Mouse (Mus musculus): ENCODE data around the gene Defb35. TPM values are rescaled to one million over a fixed set of nuclear protein-coding genes. Genes with fewer than 3 reads are reported as not detected.

Defb35 gene
- polyA plus RNA-seq, 1 experiment from 2014 or later, result not detected

DNA sequence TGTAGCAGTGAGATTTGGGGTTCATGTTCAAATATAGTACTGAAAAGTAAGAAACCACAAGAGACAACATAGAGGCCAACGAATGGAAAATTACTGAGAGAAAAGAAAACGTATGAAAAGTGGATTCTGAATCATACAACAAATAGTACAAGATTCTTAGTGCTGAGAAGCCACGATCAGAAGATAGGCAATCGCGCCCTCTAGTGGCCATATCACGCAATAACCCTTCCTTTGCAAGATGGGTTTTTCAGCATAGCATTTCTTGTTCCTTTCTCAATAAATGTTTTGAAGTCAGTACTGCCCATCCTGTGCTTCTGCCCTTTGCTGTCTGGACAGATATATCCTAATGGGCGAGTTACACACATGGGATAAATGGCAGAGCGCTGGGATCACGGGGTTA is 17.2 kb downstream of the Defb35 start:
- H3K9me3 ChIP-seq (ENCODE audit: control insufficient read depth, low read length), result no peaks in the 10 kb centered on the region
- H3K27ac ChIP-seq (replicated peaks; ENCODE audit: low read depth, low read length), result no peak overlapping the region
- no peak overlapping the region for H3K9ac ChIP-seq (ENCODE audit: low read depth, low read length)
- 5% methylated on average over 9 of the region's 9 CpGs for WGBS
- H3K4me2 ChIP-seq (ENCODE audit: low read depth, low read length), result no peak overlapping the region
- H3K27me3 ChIP-seq (replicated peaks; ENCODE audit: control insufficient read depth, insufficient read depth, low read length), result no peaks in the 10 kb centered on the region
- H3K4me3 ChIP-seq (ENCODE audit: low read depth, low read length), result no peak overlapping the region
- DNase-seq (ENCODE audit: low spot score), result peak; percentile 33
- H3K36me3 ChIP-seq (ENCODE audit: control insufficient read depth, insufficient read depth, low read length), result no peaks in the 10 kb centered on the region
- no peak for ATAC-seq (ENCODE audit: low read depth)
- H3K4me1 ChIP-seq (ENCODE audit: control insufficient read depth, insufficient read depth, low read length), result no peaks in the 10 kb centered on the region

DNA sequence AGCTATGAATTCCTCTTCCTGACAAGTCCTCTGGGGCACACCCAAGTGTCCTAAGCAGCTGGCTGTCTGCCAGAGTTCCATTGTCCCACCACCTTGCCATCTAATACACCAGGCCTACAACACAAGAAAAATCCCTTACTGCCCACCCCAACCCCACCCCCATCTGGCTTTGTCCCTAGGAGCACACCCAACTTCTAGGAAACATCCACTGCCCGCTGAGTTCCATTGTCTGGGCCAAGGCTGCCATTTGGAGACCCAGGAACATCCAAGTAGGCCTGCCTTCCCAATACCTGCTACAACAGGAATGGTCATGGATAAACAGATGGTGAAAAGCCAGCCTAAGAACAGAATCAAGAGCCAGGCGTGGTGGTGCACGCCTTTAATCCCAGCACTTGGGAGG is 18.2 kb downstream of the Defb35 start:
- WGBS, result 86% methylated on average over 3 of the region's 3 CpGs
- H3K36me3 ChIP-seq (ENCODE audit: control insufficient read depth, insufficient read depth, low read length), result no peaks in the 10 kb centered on the region
- no peaks in the 10 kb centered on the region for H3K27me3 ChIP-seq (replicated peaks; ENCODE audit: control insufficient read depth, insufficient read depth, low read length)
- H3K9me3 ChIP-seq (ENCODE audit: control insufficient read depth, low read length), result no peaks in the 10 kb centered on the region
- no peak overlapping the region for H3K4me2 ChIP-seq (ENCODE audit: low read depth, low read length)
- H3K4me1 ChIP-seq (ENCODE audit: control insufficient read depth, insufficient read depth, low read length), result no peaks in the 10 kb centered on the region
- no peak overlapping the region for H3K27ac ChIP-seq (replicated peaks; ENCODE audit: low read depth, low read length)
- ATAC-seq (ENCODE audit: low read depth), result no peak
- H3K9ac ChIP-seq (ENCODE audit: low read depth, low read length), result no peak overlapping the region
- no peak overlapping the region for H3K4me3 ChIP-seq (ENCODE audit: low read depth, low read length)
- no peak for DNase-seq (ENCODE audit: low spot score)

GRCm38 (mm10) chr8:21958414-21958813 is 20.3 kb downstream of the Defb35 start, which contains the start of gene Fam90a1a:
Gene Fam90a1a, plus strand, starts transcription at chr8:21958714.
- Histone ChIP-seq H3K4me3 (ENCODE audit: low read depth, low read length) (no peak within 1 kb of the TSS), H3K36me3 (ENCODE audit: control insufficient read depth, insufficient read depth, low read length) (no peaks in the 10 kb centered on the region), H3K9ac (ENCODE audit: low read depth, low read length) (no peak within 1 kb of the TSS), H3K4me1 (ENCODE audit: control insufficient read depth, insufficient read depth, low read length) (no peaks in the 10 kb centered on the region), H3K4me2 (ENCODE audit: low read depth, low read length) (no peak within 1 kb of the TSS), H3K27ac (replicated peaks; ENCODE audit: low read depth, low read length) (no peak within 1 kb of the TSS), H3K9me3 (ENCODE audit: control insufficient read depth, low read length) (no peaks in the 10 kb centered on the region), H3K27me3 (replicated peaks; ENCODE audit: control insufficient read depth, insufficient read depth, low read length) (no peaks in the 10 kb centered on the region)
- 80% methylated on average over 2 of the region's 2 CpGs for WGBS
- ATAC-seq (ENCODE audit: low read depth) (no peak), DNase-seq (ENCODE audit: low spot score) (no peak)

GRCm38 (mm10) chr8:21966646-21967045 is 28.5 kb downstream of the Defb35 start:
- Histone ChIP-seq H3K9ac (ENCODE audit: low read depth, low read length) (no peak overlapping the region), H3K36me3 (ENCODE audit: control insufficient read depth, insufficient read depth, low read length) (no peaks in the 10 kb centered on the region), H3K27ac (replicated peaks; ENCODE audit: low read depth, low read length) (no peak overlapping the region), H3K4me1 (ENCODE audit: control insufficient read depth, insufficient read depth, low read length) (no peaks in the 10 kb centered on the region), H3K9me3 (ENCODE audit: control insufficient read depth, low read length) (no peaks in the 10 kb centered on the region), H3K4me2 (ENCODE audit: low read depth, low read length) (no peak overlapping the region), H3K4me3 (ENCODE audit: low read depth, low read length) (no peak overlapping the region), H3K27me3 (replicated peaks; ENCODE audit: control insufficient read depth, insufficient read depth, low read length) (no peaks in the 10 kb centered on the region)
- no peak for ATAC-seq (ENCODE audit: low read depth)
- no peak for DNase-seq (ENCODE audit: low spot score)
- 92% methylated on average over 1 of the region's 1 CpGs for WGBS

DNA sequence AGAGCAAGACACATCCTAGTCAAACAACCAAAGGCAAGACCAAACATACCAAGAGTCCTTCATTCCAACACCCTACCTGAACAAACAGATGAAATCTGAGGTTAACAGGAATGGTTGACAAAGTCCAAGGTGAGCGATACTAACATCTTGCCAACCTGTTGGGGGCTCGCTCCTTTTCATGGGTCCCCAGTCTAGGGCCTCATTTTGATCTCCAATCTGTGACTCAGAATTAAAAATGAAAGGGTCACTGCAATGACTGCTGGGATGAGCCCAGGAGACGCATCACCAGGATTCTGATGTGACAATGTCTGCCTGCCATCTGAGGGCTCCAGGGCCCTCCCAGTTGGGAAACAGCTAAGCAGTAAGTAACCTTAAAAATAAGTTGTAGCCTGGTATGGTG is 31.3 kb downstream of the Defb35 start, which contains the start of gene Ccdc70:
Gene Ccdc70, plus strand, starts transcription at position 301 of the 400 bp plus-strand sequence.
- H3K27ac ChIP-seq (replicated peaks; ENCODE audit: low read depth, low read length), result no peak within 1 kb of the TSS
- ATAC-seq (ENCODE audit: low read depth) (no peak), DNase-seq (ENCODE audit: low spot score) (no peak)
- no peaks in the 10 kb centered on the region for H3K27me3 ChIP-seq (replicated peaks; ENCODE audit: control insufficient read depth, insufficient read depth, low read length)
- H3K9me3 ChIP-seq (ENCODE audit: control insufficient read depth, low read length), result no peaks in the 10 kb centered on the region
- no peaks in the 10 kb centered on the region for H3K36me3 ChIP-seq (ENCODE audit: control insufficient read depth, insufficient read depth, low read length)
- H3K4me3 ChIP-seq (ENCODE audit: low read depth, low read length), result no peak within 1 kb of the TSS
- no peak within 1 kb of the TSS for H3K9ac ChIP-seq (ENCODE audit: low read depth, low read length)
- 84% methylated on average over 3 of the region's 3 CpGs for WGBS
- no peak within 1 kb of the TSS for H3K4me2 ChIP-seq (ENCODE audit: low read depth, low read length)
- no peaks in the 10 kb centered on the region for H3K4me1 ChIP-seq (ENCODE audit: control insufficient read depth, insufficient read depth, low read length)

DNA sequence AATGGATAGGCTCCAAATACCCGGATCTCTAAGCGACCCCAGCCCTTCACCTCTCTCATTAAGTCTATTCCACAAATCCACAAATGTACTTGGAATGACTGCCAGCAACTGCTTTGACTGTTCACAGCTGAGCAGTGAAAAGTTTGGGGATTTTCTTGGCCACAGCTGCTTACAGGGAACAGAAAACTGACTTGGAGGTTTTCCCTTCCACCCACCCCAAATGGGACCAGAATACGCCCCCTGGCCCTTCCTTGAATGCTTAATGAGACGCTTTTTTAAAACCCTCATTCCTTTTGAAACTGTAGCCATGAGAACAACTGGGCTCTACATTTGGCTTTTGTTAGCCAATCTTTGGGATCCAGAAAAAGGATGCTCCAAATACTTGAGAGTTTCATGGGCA is 40.0 kb downstream of the Defb35 start:
- Histone ChIP-seq H3K27me3 (replicated peaks; ENCODE audit: control insufficient read depth, insufficient read depth, low read length) (no peaks in the 10 kb centered on the region), H3K4me1 (ENCODE audit: control insufficient read depth, insufficient read depth, low read length) (no peaks in the 10 kb centered on the region), H3K9me3 (ENCODE audit: control insufficient read depth, low read length) (no peaks in the 10 kb centered on the region), H3K36me3 (ENCODE audit: control insufficient read depth, insufficient read depth, low read length) (no peaks in the 10 kb centered on the region), H3K27ac (replicated peaks; ENCODE audit: low read depth, low read length) (no peak overlapping the region), H3K4me3 (ENCODE audit: low read depth, low read length) (no peak overlapping the region), H3K9ac (ENCODE audit: low read depth, low read length) (no peak overlapping the region), H3K4me2 (ENCODE audit: low read depth, low read length) (no peak overlapping the region)
- 51% methylated on average over 4 of the region's 4 CpGs for WGBS
- DNase-seq (ENCODE audit: low spot score), result peak; percentile 7
- ATAC-seq (ENCODE audit: low read depth), result no peak

- no peak overlapping the region for H3K9ac ChIP-seq (ENCODE audit: low read depth, low read length)
- no peaks in the 10 kb centered on the region for H3K27me3 ChIP-seq (replicated peaks; ENCODE audit: control insufficient read depth, insufficient read depth, low read length)
- H3K27ac ChIP-seq (replicated peaks; ENCODE audit: low read depth, low read length), result no peak overlapping the region
- WGBS, result 67% methylated on average over 8 of the region's 8 CpGs
- DNase-seq (ENCODE audit: low spot score), result peak; percentile 11
- no peak for ATAC-seq (ENCODE audit: low read depth)
- H3K4me3 ChIP-seq (ENCODE audit: low read depth, low read length), result no peak overlapping the region
- H3K4me2 ChIP-seq (ENCODE audit: low read depth, low read length), result no peak overlapping the region
- H3K4me1 ChIP-seq (ENCODE audit: control insufficient read depth, insufficient read depth, low read length), result no peaks in the 10 kb centered on the region
- no peaks in the 10 kb centered on the region for H3K36me3 ChIP-seq (ENCODE audit: control insufficient read depth, insufficient read depth, low read length)
- H3K9me3 ChIP-seq (ENCODE audit: control insufficient read depth, low read length), result no peaks in the 10 kb centered on the region
Observed at GRCm38 (mm10) chr8:21981664-21982337, 43.6 kb downstream of the Defb35 start.

Other genes starting within 250 kb of the Defb35 start
- gene AY761184, start 234.7 kb upstream of the Defb35 start, polyA plus RNA-seq (2014; fragmentation: Nextera tagmentation; extraction: Ambion mirVana), result not detected in 2 replicates
- not detected in 2 replicates for gene Defa24, start 203.9 kb upstream of the Defb35 start, polyA plus RNA-seq (2014; fragmentation: Nextera tagmentation; extraction: Ambion mirVana)
- gene Defb50, start 114.8 kb upstream of the Defb35 start, polyA plus RNA-seq (2014; fragmentation: Nextera tagmentation; extraction: Ambion mirVana), result not detected in 2 replicates
- gene Defb2, start 98.4 kb upstream of the Defb35 start, polyA plus RNA-seq (2014; fragmentation: Nextera tagmentation; extraction: Ambion mirVana), result not detected in 2 replicates
- not detected in 2 replicates for gene Defb10, start 79.5 kb upstream of the Defb35 start, polyA plus RNA-seq (2014; fragmentation: Nextera tagmentation; extraction: Ambion mirVana)
- not detected in 2 replicates for gene Defb9, start 52.9 kb upstream of the Defb35 start, polyA plus RNA-seq (2014; fragmentation: Nextera tagmentation; extraction: Ambion mirVana)
- 3.3 TPM in 1 of 2 replicates, not detected in the other for gene Defb11, start 31.9 kb upstream of the Defb35 start, polyA plus RNA-seq (2014; fragmentation: Nextera tagmentation; extraction: Ambion mirVana)
- not detected in 2 replicates for gene Defb15, start 5.6 kb upstream of the Defb35 start, polyA plus RNA-seq (2014; fragmentation: Nextera tagmentation; extraction: Ambion mirVana)
- gene Defb13, start 8.4 kb downstream of the Defb35 start, polyA plus RNA-seq (2014; fragmentation: Nextera tagmentation; extraction: Ambion mirVana), result not detected in 2 replicates
- not detected in 2 replicates for gene Fam90a1a, start 20.4 kb downstream of the Defb35 start, polyA plus RNA-seq (2014; fragmentation: Nextera tagmentation; extraction: Ambion mirVana)
- gene Ccdc70, start 31.4 kb downstream of the Defb35 start, polyA plus RNA-seq (2014; fragmentation: Nextera tagmentation; extraction: Ambion mirVana), result not detected in 2 replicates
- 0.62 and 0.86 TPM in 2 replicates for gene Atp7b, start 122.0 kb downstream of the Defb35 start, polyA plus RNA-seq (2014; fragmentation: Nextera tagmentation; extraction: Ambion mirVana)
- 19.3 and 22.4 TPM in 2 replicates for gene Alg11, start 122.4 kb downstream of the Defb35 start, polyA plus RNA-seq (2014; fragmentation: Nextera tagmentation; extraction: Ambion mirVana)
- 0.46 and 0.67 TPM in 2 replicates for gene Nek5, start 186.7 kb downstream of the Defb35 start, polyA plus RNA-seq (2014; fragmentation: Nextera tagmentation; extraction: Ambion mirVana)
- 4.1 and 5.8 TPM in 2 replicates for gene Nek3, start 228.1 kb downstream of the Defb35 start, polyA plus RNA-seq (2014; fragmentation: Nextera tagmentation; extraction: Ambion mirVana)
- 35.6 and 43.4 TPM in 2 replicates for gene Ckap2, start 247.5 kb downstream of the Defb35 start, polyA plus RNA-seq (2014; fragmentation: Nextera tagmentation; extraction: Ambion mirVana)

Data from embryonic facial prominence, embryonic 14.5 days (tissue).